Comparison of ENCODE assay signal across 9 mouse cellular contexts in genomic region chr2:18041199-18041885, GRCm38 (mm10). TPM values are rescaled to one million over a fixed set of nuclear protein-coding genes. Genes with fewer than 3 reads are reported as not detected.
DNase-seq lines count a peak whose midpoint lies in the region; ATAC-seq and TF ChIP-seq lines count a peak whose summit lies in the region.
"Had no signal": no experiment of that assay in that cellular context is flagged by ENCODE, and none has a peak within 500 bp of the region (broad histone marks: within the 10 kb centered on the region; RNA-seq: fewer than 3 reads in every experiment).

No protein-coding gene starts in this region.

- ATAC-seq in heart, embryonic 13.5 days (ENCODE audit: extremely low read depth, insufficient number of reproducible peaks, low FRiP score, low TSS enrichment) = no peak
- peak; percentile 52 for ATAC-seq in intestine, embryonic 16.5 days
- ATAC-seq in liver, postnatal 0 days = peak; percentile 45

- intact Hi-C loops in heart, postnatal 14 days (cut with DNase I) = no loop called here

- TF ChIP-seq EP300 in liver, postnatal 0 days (IDR thresholded peaks at IDR 0.05; ENCODE audit: low read depth) = no peak

- peak overlapping the region; percentile 30 for H3K4me3 ChIP-seq in heart, embryonic 13.5 days
- H3K4me3 ChIP-seq in intestine, embryonic 16.5 days (ENCODE audit: low read length) = no peak overlapping the region
- H3K4me3 ChIP-seq in liver, postnatal 0 days (ENCODE audit: low read depth, low read length) = no peak overlapping the region

- no peak for TF ChIP-seq CTCF in liver, postnatal 0 days (IDR thresholded peaks at IDR 0.05; ENCODE audit: low read depth)

- H3K9ac ChIP-seq in heart, embryonic 13.5 days = peak overlapping the region; percentile 87
- peak overlapping the region; percentile 53 for H3K9ac ChIP-seq in intestine, embryonic 16.5 days (ENCODE audit: low read depth, low read length)
- no peak overlapping the region for H3K9ac ChIP-seq in liver, postnatal 0 days (replicated peaks)

- H3K9me3 ChIP-seq in heart, embryonic 13.5 days = no peaks in the 10 kb centered on the region
- H3K9me3 ChIP-seq in intestine, embryonic 16.5 days (ENCODE audit: control insufficient read depth, low read length) = no peaks in the 10 kb centered on the region
- H3K9me3 ChIP-seq in liver, postnatal 0 days (ENCODE audit: low read length) = no peaks in the 10 kb centered on the region

- no peaks in the 10 kb centered on the region for H3K27me3 ChIP-seq in heart, embryonic 13.5 days (replicated peaks)
- no peaks in the 10 kb centered on the region for H3K27me3 ChIP-seq in intestine, embryonic 16.5 days (replicated peaks; ENCODE audit: control insufficient read depth, insufficient read depth, low read length)
- H3K27me3 ChIP-seq in liver, postnatal 0 days (ENCODE audit: insufficient read depth, low read length) = peaks cover 22% of the 10 kb centered on the region

- H3K4me1 ChIP-seq in heart, embryonic 13.5 days = peaks cover 77% of the 10 kb centered on the region
- H3K4me1 ChIP-seq in intestine, embryonic 16.5 days (ENCODE audit: control insufficient read depth, insufficient read depth, low read length) = peaks cover 31% of the 10 kb centered on the region
- peaks cover 16% of the 10 kb centered on the region for H3K4me1 ChIP-seq in liver, postnatal 0 days (ENCODE audit: insufficient read depth)

- DNase-seq in heart, postnatal 14 days = no peak
- peak; percentile 85 for DNase-seq in embryo, embryonic 11 days
- DNase-seq in liver, postnatal 0 days = peak; percentile 39
- DNase-seq in thymus, postnatal 14 days = no peak
- DNase-seq in cerebellum, adult 9-11 months = no peak
- DNase-seq in frontal cortex, postnatal 14 days (ENCODE audit: low spot score in 2 of 2) = no peak

- 18% methylated on average over 14 of the region's 14 CpGs for WGBS in heart, embryonic 13.5 days
- 48% methylated on average over 14 of the region's 14 CpGs for WGBS in intestine, embryonic 16.5 days
- WGBS in liver, postnatal 0 days (ENCODE audit: insufficient replicate concordance) = 50% methylated on average over 14 of the region's 14 CpGs

- H3K27ac ChIP-seq in heart, embryonic 13.5 days (replicated peaks) = peak overlapping the region; percentile 79
- H3K27ac ChIP-seq in intestine, embryonic 16.5 days (ENCODE audit: low read length) = 0 out of 2 replicates have a peak overlapping the region, but pooled peaks have one; percentile 6
- H3K27ac ChIP-seq in liver, postnatal 0 days (ENCODE audit: low read depth) = peak overlapping the region; percentile 40

- no peaks in the 10 kb centered on the region for H3K36me3 ChIP-seq in heart, embryonic 13.5 days
- no peaks in the 10 kb centered on the region for H3K36me3 ChIP-seq in intestine, embryonic 16.5 days (ENCODE audit: control insufficient read depth, insufficient read depth, low read length)
- no peaks in the 10 kb centered on the region for H3K36me3 ChIP-seq in liver, postnatal 0 days (replicated peaks; ENCODE audit: insufficient read depth, low read length)

- H3K4me2 ChIP-seq in heart, embryonic 13.5 days = peak overlapping the region; percentile 93
- peak overlapping the region; percentile 27; the same call in 1 of the 2 replicates for H3K4me2 ChIP-seq in intestine, embryonic 16.5 days (ENCODE audit: low read depth, low read length)
- H3K4me2 ChIP-seq in liver, postnatal 0 days (ENCODE audit: low read depth, low read length) = no peak overlapping the region

RNA-seq across cellular contexts. Expression of gene A930004D18Rik, which starts 3.8 kb away (rescaled TPM):
- polyA plus RNA-seq in heart, embryonic 13.5 days (2015; fragmentation: Nextera tagmentation; extraction: Ambion mirVana) = 11.3 and 12.0 TPM in 2 replicates
- total RNA-seq in heart, postnatal 14 days (2021) = 1 to 10 TPM; 3.1 to 4.0 TPM
- polyA plus RNA-seq in intestine, embryonic 16.5 days (2015; fragmentation: Nextera tagmentation; extraction: Ambion mirVana) = 9.8 and 11.5 TPM in 2 replicates
- polyA plus RNA-seq in liver, postnatal 0 days (2015; fragmentation: Nextera tagmentation; extraction: Ambion mirVana) = 0.76 and 0.99 TPM in 2 replicates

RNA-seq across cellular contexts. Expression of gene Skida1, which starts 7.5 kb away (rescaled TPM):
- polyA plus RNA-seq in heart, embryonic 13.5 days (2015; fragmentation: Nextera tagmentation; extraction: Ambion mirVana) = 5.5 and 6.6 TPM in 2 replicates
- 1 to 10 TPM; 3.3 to 4.8 TPM for total RNA-seq in heart, postnatal 14 days (2021)
- 2.0 and 2.7 TPM in 2 replicates for polyA plus RNA-seq in intestine, embryonic 16.5 days (2015; fragmentation: Nextera tagmentation; extraction: Ambion mirVana)
- polyA plus RNA-seq in liver, postnatal 0 days (2015; fragmentation: Nextera tagmentation; extraction: Ambion mirVana) = 0.15 and 0.25 TPM in 2 replicates

RNA-seq across cellular contexts. Expression of gene Mllt10, which starts 13.7 kb away (rescaled TPM):
- polyA plus RNA-seq in heart, embryonic 13.5 days (2015; fragmentation: Nextera tagmentation; extraction: Ambion mirVana) = 32.5 and 42.5 TPM in 2 replicates
- total RNA-seq in heart, postnatal 14 days (2021) = 10 to 100 TPM; 41.6 to 42.5 TPM
- 45.4 and 47.2 TPM in 2 replicates for polyA plus RNA-seq in intestine, embryonic 16.5 days (2015; fragmentation: Nextera tagmentation; extraction: Ambion mirVana)
- polyA plus RNA-seq in liver, postnatal 0 days (2015; fragmentation: Nextera tagmentation; extraction: Ambion mirVana) = 20.7 and 22.4 TPM in 2 replicates

RNA-seq across cellular contexts. Expression of gene H2al2a, which starts 44.6 kb away (rescaled TPM):
- polyA plus RNA-seq in heart, embryonic 13.5 days (2015; fragmentation: Nextera tagmentation; extraction: Ambion mirVana) = not detected in 2 replicates
- not detected for total RNA-seq in heart, postnatal 14 days (2021)
- polyA plus RNA-seq in intestine, embryonic 16.5 days (2015; fragmentation: Nextera tagmentation; extraction: Ambion mirVana) = not detected in 2 replicates
- polyA plus RNA-seq in liver, postnatal 0 days (2015; fragmentation: Nextera tagmentation; extraction: Ambion mirVana) = not detected in 2 replicates
- total RNA-seq: CH12.LX had no signal

Comparison
In these comparisons a context has a peak if more than half of its experiments do, and no peak if none do; other contexts are left out.
1. H3K27ac ChIP-seq: peak in every context shown above with its lines; median percentile 79 in heart, embryonic 13.5 days; 40 in liver, postnatal 0 days; 6 in intestine, embryonic 16.5 days.
2. DNase-seq: peak in embryo, embryonic 11 days (single experiment) and liver, postnatal 0 days (single experiment); none in heart, postnatal 14 days (0 of 2), thymus, postnatal 14 days (single experiment), cerebellum, adult 9-11 months (single experiment) and frontal cortex, postnatal 14 days (0 of 2).